Mouse (Mus musculus) left cerebral cortex, postnatal 4 days (tissue): ENCODE data around the gene Plgrkt. TPM values are rescaled to one million over a fixed set of nuclear protein-coding genes. Genes with fewer than 3 reads are reported as not detected.
A peak's percentile ranks its signal among the peaks of the same experiment; 100 is the strongest.

ENCODE experiments used
- DNase-seq: peaks from one replicate; pipeline ENCODE4 v3.0.0-alpha.2; 2022
- intact Hi-C: fragments of 180-260 bp; cut with DNase I; formaldehyde crosslinking; loops from one replicate; pipeline ENCODE4 v1.15.1; 2025
- total RNA-seq, 2 experiments: library from RNA; stranded (reverse); gene quantifications; 2 replicates each; pipeline ENCODE4 v1.2.3; 2021

The Plgrkt gene
- total RNA-seq, 2 experiments from 2014 or later = 47.4 to 49.6 TPM

DNA sequence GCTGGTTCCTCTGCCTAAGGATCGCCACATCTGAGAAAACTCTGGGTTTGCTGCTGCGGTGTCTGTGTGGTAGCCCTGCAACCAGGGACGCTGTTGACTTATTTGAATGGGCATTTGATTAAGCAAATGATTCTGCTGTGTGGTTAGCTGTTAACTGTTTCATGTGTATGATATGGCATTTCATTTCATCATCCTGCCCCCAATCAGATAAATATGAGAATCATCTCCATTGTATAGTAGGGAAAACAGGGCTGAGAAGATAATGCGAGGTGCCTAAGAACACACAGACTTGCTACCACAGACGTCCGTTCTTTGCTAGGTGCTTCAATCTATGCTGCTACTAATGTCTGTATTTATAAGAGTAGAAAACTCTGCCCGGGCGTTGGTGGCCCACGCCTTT, 17.2 kb upstream of the Plgrkt start:
- intact Hi-C loops = no loop called here
- no peak for DNase-seq

DNA sequence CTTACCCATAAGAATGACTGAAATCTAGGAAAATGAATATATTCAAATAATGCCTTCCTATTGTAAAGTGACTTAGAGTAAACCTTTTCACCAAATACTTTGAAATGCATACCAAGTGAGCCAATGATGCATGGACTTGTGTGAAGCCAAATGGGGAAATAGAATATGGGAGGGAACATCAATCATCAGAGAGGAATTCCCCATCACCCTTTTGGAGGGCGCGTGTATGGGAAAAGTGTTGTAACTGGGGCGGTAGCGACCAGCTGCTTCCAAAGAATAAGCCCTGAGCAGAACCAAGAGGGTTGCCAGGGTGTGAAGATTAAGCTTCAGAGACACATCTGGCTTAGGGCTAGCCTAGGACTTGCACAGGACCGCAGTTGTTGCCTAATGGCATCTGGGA, 16.2 kb upstream of the Plgrkt start:
- DNase-seq = no peak
- intact Hi-C loops = no loop called here

DNA sequence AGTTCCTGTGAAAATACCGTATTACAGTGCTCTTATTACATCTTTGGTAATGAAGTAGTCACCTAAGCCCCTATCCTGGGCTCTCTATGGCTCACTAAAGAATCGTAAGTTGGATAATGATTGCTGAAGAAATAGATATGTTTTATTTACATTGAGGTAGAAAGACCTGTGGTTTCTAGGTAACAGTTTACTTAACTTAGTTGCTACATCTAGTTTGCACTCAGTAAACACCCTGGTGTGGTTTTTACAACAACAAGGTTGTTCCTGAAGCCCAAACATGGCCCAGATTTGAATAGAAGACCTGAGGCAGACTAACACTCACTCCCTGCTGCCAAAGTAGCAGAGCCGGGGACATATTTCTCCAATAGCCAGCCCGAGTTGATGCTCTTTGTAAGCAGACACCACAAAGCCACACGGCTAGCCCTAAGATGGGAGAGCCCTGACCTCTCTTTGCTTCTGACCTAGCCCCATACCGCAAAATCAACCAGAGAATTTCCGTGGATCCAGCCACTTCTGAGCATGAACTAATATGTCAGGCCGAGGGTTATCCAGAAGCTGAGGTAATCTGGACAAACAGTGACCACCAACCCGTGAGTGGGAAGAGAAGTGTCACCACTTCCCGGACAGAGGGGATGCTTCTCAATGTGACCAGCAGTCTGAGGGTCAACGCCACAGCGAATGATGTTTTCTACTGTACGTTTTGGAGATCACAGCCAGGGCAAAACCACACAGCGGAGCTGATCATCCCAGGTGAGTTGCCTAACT, 12.8 kb upstream of the Plgrkt start:
- DNase-seq = no peak

DNA sequence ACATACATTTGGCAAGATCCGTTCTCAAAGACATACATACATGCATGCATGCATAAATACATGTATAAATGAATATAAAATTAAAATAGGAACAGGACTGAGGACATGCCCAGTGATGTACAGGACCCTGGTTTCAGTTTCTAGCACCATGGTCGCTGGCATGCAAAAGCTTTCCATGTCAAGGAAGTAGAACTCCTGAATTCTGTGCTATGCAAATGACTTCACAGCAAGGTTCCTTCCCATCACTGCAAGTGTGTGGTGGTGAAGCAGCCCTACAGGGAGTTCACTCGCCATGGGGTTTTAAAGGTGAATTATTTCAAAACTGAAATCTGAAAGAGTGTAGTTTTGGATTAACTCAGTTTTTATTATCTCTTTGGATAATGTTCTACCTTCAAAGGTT, 9.2 kb upstream of the Plgrkt start:
- no peak for DNase-seq
- intact Hi-C loops = no loop called here

More for the DNA sequence above, 12.8 kb upstream of the Plgrkt start:
- intact Hi-C loops = no loop called here

DNA sequence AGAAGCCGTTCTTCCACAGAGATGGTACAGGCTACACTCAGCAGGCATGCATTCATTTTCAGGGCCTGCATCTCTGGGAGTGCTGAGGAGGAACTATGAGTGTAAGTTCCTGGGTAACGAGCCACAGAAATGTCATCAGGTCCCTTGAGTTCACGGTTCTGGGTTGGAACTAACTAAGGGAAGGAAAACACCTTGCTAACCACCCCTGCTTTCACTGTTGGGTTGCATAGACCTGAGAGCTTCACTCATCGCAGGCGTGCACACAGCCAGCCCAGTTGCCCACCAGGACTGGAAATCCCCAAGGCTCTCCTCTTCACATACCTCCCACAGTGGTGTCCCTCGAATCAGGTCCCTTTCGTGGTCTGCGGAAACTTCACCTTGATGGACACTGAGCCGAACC, 7.8 kb upstream of the Plgrkt start:
- DNase-seq = no peak
- intact Hi-C loops = no loop called here

DNA sequence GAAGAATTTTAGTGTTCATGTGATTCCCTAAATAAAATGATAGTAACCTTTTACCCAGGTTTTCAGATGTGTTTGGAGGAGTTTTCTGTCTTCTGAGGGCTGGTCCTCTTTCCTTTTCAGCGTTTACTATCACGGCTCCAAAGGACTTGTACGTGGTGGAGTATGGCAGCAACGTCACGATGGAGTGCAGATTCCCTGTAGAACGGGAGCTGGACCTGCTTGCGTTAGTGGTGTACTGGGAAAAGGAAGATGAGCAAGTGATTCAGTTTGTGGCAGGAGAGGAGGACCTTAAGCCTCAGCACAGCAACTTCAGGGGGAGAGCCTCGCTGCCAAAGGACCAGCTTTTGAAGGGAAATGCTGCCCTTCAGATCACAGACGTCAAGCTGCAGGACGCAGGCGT, 6.2 kb upstream of the Plgrkt start:
- no peak for DNase-seq
- intact Hi-C loops = no loop called here

DNA sequence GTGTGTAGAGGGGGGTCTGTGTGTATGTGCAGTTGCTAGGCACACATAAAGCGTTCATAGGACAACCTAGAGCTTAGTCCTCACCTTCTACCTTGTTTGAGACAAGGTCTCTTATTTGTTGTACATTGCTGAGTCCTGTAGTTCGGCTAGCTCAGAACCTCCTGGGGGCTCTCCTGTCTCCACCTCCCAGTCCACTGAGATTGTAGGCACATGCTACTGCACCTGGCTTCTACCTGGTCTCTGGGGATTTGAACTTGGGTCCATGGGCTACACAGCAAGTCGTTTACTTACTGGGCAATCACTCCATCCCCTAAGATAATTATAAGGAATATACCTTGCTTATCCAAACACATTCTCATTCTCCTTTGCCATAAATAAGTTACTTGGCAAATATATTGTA, 5.4 kb upstream of the Plgrkt start:
- no peak for DNase-seq
- intact Hi-C loops = no loop called here

DNA sequence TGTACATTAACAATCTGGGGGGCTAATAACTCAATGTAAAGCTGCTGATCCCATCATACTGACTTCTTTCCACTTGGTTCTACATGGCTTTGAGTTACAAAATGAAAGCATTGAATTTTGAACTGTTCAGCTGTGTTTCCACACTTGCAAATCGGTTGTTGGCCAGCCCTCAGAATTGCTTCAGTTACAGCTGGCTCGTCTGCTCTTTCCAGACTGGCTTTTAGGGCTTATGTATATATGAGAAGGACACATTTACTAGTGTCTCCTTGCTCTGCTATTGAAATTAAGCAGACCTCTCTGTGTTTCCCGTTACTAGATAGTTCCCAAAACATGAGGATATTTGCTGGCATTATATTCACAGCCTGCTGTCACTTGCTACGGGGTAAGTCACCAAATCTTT, 4.9 kb upstream of the Plgrkt start:
- DNase-seq = no peak

DNA sequence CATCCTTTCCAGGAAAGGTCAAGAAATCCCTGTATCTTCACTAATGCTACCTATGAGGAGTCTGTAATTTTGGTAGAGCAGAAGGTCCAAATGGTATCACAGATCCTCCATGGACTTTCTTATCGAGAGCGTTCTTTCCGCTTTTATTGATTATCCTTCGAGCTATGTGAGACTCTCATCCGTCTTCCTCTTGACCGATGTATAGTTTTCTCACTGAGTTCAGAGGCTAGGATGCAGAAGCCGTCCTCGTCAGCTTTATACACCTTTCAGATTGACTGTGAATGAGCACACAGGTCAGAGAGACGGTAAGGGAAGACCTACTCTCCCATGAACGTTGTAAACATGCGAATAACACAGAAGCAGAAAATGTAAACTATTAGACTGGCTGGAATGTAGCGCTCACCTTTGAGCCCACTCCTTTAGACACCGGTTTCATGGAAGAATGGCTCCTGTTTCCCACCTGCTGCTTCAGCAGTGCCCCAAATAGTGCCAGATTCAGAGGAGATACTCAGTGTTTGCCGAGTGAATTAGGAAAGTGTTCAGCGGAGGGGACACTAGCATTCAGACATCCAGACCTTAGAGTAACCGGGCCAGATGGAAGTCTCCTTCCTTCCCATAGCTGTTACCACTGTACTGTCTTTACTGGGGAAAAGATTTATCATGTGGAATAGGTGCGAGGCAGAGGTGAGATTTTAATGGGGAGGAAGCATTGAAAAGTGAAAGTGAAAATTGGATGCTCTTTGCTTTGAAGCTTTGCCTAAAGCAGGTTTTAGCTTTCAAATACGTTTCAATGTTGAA, 4.3 kb upstream of the Plgrkt start:
- no peak for DNase-seq
- intact Hi-C loops = no loop called here

More for the DNA sequence above, 4.9 kb upstream of the Plgrkt start:
- intact Hi-C loops = no loop called here

DNA sequence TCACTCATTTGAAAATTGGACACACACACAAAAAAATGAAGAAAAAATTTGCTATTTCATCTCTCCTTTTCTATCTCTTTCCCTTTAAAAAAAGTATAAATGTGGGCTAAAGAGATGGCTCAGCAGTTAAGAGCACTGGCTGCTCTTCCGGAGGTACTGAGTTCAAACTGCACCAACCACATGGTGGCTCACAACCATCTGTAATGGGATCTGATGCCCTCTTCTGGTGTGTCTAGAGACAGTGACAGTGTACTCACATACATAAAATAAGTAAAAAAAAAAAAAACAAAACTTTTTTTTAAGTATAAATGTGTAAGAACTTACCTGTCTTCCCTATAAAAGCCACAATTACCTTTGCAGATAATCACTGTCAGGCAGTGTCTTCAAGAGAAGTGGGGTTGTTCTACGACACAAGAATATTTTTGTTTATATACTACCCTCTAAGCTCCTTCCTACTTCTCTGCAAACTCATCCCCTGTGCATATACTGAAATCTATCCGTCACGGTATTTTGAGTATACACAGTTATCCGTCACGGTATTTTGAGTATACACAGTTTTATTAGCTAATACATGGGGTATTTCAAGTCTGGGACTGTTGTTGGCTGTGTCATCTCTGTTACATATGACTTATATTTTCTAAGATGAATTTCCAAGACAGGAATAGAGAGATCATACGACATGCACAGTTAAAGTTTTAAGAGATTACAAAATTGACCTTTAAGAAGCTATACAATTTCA, 3.5 kb upstream of the Plgrkt start:
- intact Hi-C loops = no loop called here
- no peak for DNase-seq

DNA sequence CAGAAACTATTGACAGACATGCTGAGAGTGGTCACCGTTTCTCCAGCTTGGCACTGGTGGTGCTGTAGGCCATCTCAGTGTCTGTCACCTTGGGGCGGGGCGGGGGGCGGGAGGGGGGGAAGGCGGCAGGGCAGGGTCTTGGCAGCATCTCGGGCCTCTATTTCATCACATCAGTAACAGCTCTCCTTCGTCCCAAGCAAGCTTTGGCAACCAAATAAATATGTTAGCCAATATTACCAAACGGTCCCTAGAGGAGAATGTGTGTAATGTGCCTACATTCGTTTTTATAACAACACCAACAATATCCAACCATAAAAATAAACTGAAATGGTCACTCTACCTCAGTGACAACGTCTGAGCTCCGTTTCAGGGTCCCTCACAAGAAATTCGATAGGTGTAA, 2.9 kb upstream of the Plgrkt start:
- no peak for DNase-seq
- intact Hi-C loops = no loop called here

DNA sequence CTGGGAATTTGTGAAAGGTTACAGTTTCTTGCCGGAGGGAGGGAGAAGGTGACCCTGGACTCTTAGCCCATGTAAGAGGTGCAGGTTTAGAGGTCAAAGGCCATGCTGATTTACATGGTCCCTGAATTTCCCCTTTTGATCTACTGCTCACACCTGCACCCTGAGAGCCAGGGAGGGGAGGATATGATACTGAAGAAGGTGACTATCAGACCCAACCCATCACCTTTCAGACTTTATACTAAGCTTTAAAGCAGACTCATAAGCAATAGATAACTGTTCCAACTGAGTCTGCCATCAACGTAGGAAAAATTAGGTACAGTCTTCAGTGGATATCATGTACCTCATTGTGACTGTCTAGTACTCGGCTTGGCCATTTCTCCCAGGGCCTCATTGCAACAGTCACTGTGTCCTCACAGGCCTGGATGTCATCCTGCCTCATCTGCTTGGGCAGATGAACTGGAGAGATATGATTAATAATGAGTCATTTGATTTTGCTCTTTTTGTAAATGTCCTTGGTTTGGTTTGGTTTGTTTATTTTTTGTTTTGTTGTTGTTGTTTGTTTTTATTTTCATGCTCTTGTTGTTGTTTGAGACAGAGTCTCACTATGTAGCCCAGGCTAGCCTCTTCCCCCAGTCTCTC, 1.6 kb upstream of the Plgrkt start:
- no peak for DNase-seq
- intact Hi-C loops = no loop called here

DNA sequence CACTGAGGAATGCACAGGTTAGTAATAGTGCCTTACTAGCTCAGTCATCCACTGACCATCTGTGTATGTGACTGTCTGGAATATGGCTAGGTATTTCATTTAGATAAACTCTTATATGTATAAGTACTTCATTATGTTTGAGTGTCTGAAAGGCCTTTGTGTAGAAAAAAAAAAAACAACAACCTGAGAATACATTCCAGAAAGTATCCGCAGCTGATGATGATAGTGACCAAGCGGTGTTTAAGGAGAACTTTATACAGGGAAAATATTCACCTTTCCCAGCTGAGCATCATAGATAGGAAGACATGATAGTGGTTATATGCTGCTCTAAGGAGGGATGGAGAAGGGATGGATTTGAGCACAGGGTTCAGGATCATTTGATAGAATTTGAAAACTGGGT, 851 bp upstream of the Plgrkt start:
- no peak for DNase-seq
- intact Hi-C loops = no loop called here

DNA sequence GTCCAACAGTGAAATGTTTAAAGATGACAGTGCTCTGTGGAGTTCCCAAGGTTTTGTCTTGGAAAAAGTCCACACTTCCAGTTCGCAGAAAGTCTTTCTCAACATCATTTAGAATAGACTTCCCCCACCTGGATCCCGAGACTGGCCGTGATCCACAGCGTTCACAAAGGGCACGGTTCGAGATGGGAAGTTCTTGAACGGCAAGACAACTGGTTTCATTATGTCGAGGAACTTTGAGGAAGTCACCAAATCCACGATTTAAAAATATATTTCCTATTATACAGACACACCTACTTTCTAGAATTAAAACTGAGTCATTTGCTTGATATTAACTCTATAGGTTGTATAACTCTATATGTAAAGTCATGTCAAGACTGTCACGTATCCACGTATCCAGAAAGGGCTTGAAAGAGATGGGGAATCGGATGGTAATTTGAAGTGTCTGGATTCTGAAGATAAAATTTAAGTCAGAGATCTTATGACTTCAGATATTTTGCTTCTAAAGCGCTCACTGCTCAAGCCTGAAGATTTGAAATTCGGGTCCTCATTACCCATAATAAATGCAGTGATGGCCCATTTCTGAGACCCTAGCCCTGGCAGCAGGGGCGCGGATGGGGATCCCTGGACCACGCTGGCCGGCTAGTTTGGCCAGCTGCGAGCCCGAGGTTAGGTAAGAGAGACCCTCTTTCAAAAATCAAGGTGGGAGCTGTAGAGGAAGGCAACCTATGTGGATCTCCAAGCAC, 793 bp downstream of the Plgrkt start:
- intact Hi-C loops = no loop called here

DNA sequence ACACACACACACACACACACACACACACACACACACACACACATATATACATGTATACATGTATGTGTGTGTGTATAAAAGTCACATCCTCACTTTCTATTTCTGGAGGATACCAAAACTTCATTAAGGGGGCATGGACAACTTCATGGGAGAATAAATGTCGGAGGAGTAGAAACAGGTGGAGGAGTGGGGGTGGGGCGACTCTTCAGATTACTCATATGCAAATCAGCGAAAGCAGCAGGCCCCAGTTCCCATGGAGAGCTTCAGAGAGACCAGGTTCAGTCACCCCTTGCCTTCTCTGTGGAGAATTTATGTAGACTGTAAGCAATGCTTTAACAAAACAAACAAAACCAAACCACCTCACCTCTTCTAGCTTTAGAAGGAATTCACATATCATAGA, 2.1 kb downstream of the Plgrkt start:
- intact Hi-C loops = no loop called here
- no peak for DNase-seq

More for the DNA sequence above, 793 bp downstream of the Plgrkt start:
- no peak for DNase-seq

DNA sequence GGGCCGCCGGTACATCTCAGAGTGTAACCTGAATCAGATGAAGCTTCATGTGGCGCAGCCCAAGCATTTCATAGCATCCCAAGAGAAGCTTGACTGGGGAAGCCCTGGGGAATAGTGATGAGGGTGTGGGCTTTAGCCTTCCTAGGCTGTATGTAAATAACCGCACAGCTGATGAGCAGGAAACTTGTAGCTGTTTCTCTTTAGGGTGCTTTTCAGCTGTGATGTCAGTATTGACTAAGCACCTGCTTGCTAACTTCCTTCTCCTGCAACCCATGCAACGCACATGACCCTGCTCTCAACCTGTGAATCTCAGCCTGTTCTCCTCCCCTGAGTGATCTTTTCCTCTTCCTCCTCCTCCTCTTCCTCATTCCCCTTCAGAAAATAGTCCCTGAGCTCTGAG, 3.1 kb downstream of the Plgrkt start:
- intact Hi-C loops = no loop called here
- DNase-seq = no peak

DNA sequence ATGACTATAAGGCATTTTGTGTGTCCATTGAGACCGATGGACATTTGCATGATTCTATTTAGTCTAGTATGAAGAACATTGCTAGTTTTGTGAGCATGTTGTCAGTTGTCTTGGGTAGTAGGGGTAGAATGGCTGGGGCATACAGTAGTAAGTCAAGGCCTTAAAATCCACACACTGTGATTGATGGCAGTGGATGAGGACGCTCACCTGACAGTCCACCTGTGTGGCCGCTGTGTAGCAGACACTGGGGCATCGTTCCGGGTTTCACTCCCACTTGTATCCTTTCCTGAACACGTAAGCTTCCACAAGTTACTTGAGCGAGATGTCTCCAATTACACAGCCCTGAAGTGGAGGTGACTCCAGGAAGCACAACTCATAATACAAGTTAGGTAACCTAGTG, 3.6 kb downstream of the Plgrkt start:
- intact Hi-C loops = no loop called here
- no peak for DNase-seq

DNA sequence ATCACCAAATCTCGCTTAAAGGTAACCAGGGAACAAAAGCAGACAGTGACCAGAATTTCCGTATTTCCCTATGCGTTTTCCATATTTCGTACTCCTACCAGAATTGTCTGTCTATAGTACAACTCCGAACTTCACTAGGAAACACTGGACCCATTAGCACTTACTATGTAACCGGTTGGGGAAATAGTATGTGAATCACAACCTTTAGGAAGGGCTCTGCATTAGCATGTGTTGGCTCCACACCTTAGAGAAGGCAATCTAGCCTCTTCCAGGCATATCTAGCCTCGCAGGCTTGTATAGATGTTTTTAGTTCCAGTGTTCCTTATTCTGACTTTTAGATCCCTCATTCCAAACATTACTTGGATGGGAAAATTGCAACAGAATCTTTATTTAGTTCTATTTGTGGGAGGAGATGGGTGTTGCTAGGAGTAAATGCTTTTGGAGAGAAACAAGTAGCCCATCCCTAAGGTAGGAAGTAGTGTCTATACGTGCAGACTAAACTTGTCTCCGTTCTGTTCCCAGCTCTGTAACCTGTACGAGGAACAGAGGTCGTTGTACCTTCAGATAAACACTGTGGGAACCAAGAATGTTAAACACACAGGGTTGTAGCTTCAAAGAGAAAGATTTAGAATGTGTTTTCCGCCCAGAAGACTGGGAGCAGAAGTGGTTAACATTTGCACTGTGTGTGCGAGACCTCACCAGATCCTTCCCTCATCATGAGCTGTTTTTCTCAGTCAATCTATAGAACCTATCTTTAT, 4.8 kb downstream of the Plgrkt start:
- intact Hi-C loops = no loop called here
- no peak for DNase-seq

DNA sequence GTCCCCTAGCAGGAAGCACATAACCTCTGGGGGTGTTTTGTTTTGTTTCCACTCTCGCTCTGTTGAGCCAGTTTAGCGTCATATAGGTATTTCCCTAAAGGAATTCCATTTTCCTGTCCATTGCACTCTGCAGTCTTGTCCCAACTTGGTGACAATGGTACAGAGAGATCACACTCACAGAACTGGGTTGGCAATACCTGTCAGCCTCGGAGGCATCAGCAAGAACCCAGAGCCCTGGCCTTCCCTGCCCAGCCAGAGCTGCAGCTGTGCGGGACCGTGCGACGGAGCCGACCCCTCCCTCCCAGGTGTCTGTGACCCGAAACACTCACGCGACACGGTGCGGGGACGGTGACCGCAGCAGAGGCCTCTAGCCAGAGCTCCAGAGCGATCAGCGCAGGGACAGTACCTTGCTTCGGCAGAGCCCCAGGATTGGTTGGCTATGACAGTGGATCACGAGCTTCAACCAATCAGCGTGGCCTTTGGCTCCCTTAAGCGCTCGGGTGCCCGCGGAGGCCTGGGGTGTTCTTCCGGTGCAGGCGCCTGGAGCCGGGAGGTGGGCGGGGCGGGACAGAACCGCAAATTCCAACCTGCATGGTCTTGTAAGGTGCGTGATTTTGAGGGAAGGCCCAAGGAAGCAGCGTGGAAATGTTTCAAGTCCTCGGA, 5.6 kb downstream of the Plgrkt start:
- intact Hi-C loops = no loop called here
- peak; percentile 92 for DNase-seq
